Mouse (Mus musculus) heart, embryonic 13.5 days (tissue): ENCODE data around the gene Ednra. TPM values are rescaled to one million over a fixed set of nuclear protein-coding genes. Genes with fewer than 3 reads are reported as not detected.
"Not testable (repeated sequence)": the region's sequence is repeated elsewhere in the genome, so short reads cannot be mapped to it uniquely, and the experiment has no call there.

Experiments used
- ATAC-seq: fragments of 200-750 bp; cut with Nextera tagmentation; 2 replicates; pipeline ENCODE4 v1.8.0; 2017; ENCODE audit warnings: moderate TSS enrichment; ENCODE audit not compliant: insufficient number of reproducible peaks, low FRiP score, low TSS enrichment; ENCODE audit errors: extremely low read depth
- H3K27ac ChIP-seq: fragments of 300-500 bp; sonication (generic); replicated peaks from 2 replicates; pipeline ENCODE4 v1.5.1; 2015; ENCODE audit warnings: moderate library complexity, mild to moderate bottlenecking, inconsistent platforms
- H3K27me3 ChIP-seq: fragments of 300-500 bp; sonication (generic); replicated peaks from 2 replicates; pipeline ENCODE4 v1.6.1; 2015; ENCODE audit warnings: mild to moderate bottlenecking, inconsistent platforms
- H3K36me3 ChIP-seq: fragments of 300-500 bp; sonication (generic); 2 replicates; pipeline ENCODE4 v1.6.1; 2015; ENCODE audit warnings: mild to moderate bottlenecking, inconsistent platforms
- H3K4me1 ChIP-seq: fragments of 300-500 bp; sonication (generic); 2 replicates; pipeline ENCODE4 v1.6.1; 2015; ENCODE audit warnings: inconsistent platforms
- H3K4me2 ChIP-seq: fragments of 300-500 bp; sonication (generic); 2 replicates; pipeline ENCODE4 v1.6.1; 2015; ENCODE audit warnings: inconsistent platforms, mild to moderate bottlenecking, moderate library complexity
- H3K4me3 ChIP-seq: fragments of 300-500 bp; sonication (generic); 2 replicates; pipeline ENCODE4 v1.5.1; 2015; ENCODE audit warnings: moderate library complexity, mild to moderate bottlenecking, inconsistent platforms
- H3K9ac ChIP-seq: fragments of 300-500 bp; sonication (generic); 2 replicates; pipeline ENCODE4 v1.6.1; 2015; ENCODE audit warnings: inconsistent platforms, mild to moderate bottlenecking, moderate library complexity
- H3K9me3 ChIP-seq: fragments of 300-500 bp; sonication (generic); 2 replicates; pipeline ENCODE4 v1.6.1; 2016; ENCODE audit warnings: inconsistent platforms
- WGBS: fragments of 180-500 bp; shearing (Covaris S2); methylation state at CpG from one replicate; pipeline ENCODE4 v1.1.7; 2015; ENCODE audit warnings: mixed read lengths; 5-methylcytosine and 5-hydroxymethylcytosine counted together
- polyA plus RNA-seq: library from polyadenylated mRNA; unstranded; fragments of >200 nt; fragmentation: Nextera tagmentation; extraction: Ambion mirVana; gene quantifications from 2 replicates; pipeline ENCODE4 v1.2.1, GENCODE M21; 2015

Ednra gene
- polyA plus RNA-seq, 1 experiment from 2014 or later: 42.8 TPM

- no peak for ATAC-seq
- peak overlapping the region; percentile 45 for H3K9ac ChIP-seq
- H3K4me3 ChIP-seq: no peak overlapping the region
- WGBS: 21% methylated on average over 2 of the region's 2 CpGs
- H3K4me2 ChIP-seq: peak overlapping the region; percentile 39
- H3K9me3 ChIP-seq: no peaks in the 10 kb centered on the region
- peaks cover 91% of the 10 kb centered on the region for H3K4me1 ChIP-seq
- peak overlapping the region; percentile 77 for H3K27ac ChIP-seq
- no peaks in the 10 kb centered on the region for H3K27me3 ChIP-seq
- H3K36me3 ChIP-seq: peaks cover 29% of the 10 kb centered on the region
These were observed 7.2 kb downstream of the Ednra start for GRCm38 (mm10) chr8:77717036-77717435.

DNA sequence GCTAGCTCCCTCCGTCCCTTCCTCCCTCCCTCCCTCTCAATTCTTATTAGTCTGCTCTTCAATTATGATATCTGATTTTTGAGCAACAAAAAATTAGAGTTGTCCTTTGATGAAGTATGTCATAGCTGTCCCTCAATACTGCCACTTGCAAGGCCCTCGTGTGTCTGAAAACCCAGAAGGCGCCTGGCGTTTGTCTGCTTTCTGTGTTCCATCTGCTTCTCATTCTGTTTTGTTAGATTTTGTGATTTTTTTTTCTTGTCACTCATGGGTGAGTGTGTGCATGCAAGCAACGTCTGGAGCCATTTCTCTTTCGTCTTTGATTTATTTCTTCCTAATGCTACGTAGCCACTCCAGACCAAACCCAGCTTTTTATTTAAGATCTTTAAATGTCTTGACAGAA is 9.8 kb downstream of the Ednra start:
- WGBS: 70% methylated on average over 7 of the region's 7 CpGs
- H3K9me3 ChIP-seq: no peaks in the 10 kb centered on the region
- H3K4me3 ChIP-seq: no peak overlapping the region
- H3K36me3 ChIP-seq: peaks cover 20% of the 10 kb centered on the region
- no peak overlapping the region for H3K27ac ChIP-seq
- no peak overlapping the region for H3K4me2 ChIP-seq
- peaks cover 83% of the 10 kb centered on the region for H3K4me1 ChIP-seq
- ATAC-seq: no peak
- no peaks in the 10 kb centered on the region for H3K27me3 ChIP-seq
- H3K9ac ChIP-seq: no peak overlapping the region

DNA sequence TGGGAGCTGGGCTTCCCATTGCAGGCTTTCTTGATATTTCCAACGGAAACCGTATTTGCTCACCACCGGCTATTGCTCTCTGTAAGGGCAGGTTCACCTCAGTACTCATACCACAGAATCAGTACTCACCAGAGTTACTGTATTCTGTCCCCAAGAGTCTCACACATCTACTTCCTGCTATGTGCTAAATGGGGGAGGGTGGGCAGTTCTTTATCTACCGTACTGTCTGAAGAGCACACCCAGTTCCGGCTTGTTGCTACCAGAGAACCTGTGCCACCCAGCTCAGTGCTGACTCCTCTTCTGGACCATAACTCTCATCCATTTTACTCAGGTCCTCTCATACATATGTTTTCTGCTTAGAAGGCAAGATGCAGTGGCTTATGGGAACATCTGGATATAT is 10.6 kb downstream of the Ednra start:
- Histone ChIP-seq H3K36me3 (peaks cover 17% of the 10 kb centered on the region; the same call in 1 of the 2 replicates), H3K9me3 (no peaks in the 10 kb centered on the region), H3K4me3 (no peak overlapping the region), H3K4me2 (no peak overlapping the region), H3K9ac (peak overlapping the region; percentile 28; the same call in 1 of the 2 replicates), H3K27ac (no peak overlapping the region), H3K27me3 (no peaks in the 10 kb centered on the region), H3K4me1 (peaks cover 78% of the 10 kb centered on the region)
- 49% methylated on average over 5 of the region's 5 CpGs for WGBS
- no peak for ATAC-seq

DNA sequence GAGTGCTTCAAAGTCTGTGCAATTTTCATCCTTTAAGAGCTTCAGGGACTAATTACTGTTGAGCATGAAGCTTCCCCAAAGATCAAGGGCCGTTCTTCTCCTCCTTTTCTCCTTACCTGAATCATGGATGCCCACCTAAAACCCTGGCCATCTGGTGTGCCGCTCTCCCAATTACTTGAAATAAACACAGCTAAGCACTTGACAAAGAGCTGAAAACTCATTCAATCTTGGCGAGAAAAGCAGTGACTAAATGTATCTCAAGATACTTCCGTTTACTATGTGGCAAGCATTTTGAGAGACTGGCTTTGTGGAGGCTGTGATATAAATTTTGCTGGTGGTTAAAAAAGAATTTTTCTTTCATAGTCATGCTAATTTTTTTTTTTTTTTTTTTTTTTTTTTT is 19.5 kb downstream of the Ednra start:
- 82% methylated on average over 4 of the region's 4 CpGs for WGBS
- ATAC-seq: no peak
- H3K9me3 ChIP-seq: peaks cover 4% of the 10 kb centered on the region; the same call in 1 of the 2 replicates

DNA sequence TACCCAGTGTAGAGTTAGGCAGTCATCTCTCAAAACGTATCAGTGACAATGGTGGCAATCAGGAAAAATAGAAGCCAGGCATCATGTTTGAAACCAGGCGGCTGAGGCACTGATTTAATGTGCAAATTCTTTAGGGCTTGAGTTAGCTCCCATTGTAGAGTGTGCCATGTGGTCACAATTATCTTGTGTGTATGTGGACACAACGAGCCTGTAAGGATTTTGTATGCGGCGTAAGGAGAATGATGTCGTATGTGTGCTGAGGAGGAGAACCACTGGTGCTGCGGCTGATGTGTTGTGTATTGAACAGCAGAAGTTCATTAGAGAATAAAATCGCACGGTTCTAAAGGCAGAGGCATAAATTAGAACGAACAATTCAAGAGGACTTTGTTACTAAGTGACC is 26.2 kb downstream of the Ednra start:
- Histone ChIP-seq H3K9ac (no peak overlapping the region), H3K4me2 (no peak overlapping the region), H3K4me3 (no peak overlapping the region), H3K27ac (0 out of 2 replicates have a peak overlapping the region, but pooled peaks have one; percentile 15), H3K9me3 (no peaks in the 10 kb centered on the region), H3K4me1 (peaks cover 25% of the 10 kb centered on the region), H3K27me3 (no peaks in the 10 kb centered on the region), H3K36me3 (no peaks in the 10 kb centered on the region; the same call in 1 of the 2 replicates)
- 73% methylated on average over 10 of the region's 10 CpGs for WGBS
- ATAC-seq: no peak

More for the DNA sequence above, 19.5 kb downstream of the Ednra start:
- H3K27me3 ChIP-seq: no peaks in the 10 kb centered on the region
- H3K4me2 ChIP-seq: no peak overlapping the region
- H3K9ac ChIP-seq: no peak overlapping the region
- no peak overlapping the region for H3K27ac ChIP-seq
- no peak overlapping the region for H3K4me3 ChIP-seq
- H3K4me1 ChIP-seq: peaks cover 34% of the 10 kb centered on the region
- peaks cover 12% of the 10 kb centered on the region for H3K36me3 ChIP-seq

- H3K9ac ChIP-seq: no peak overlapping the region
- H3K27ac ChIP-seq: no peak overlapping the region
- no peaks in the 10 kb centered on the region for H3K27me3 ChIP-seq
- H3K36me3 ChIP-seq: no peaks in the 10 kb centered on the region; the same call in 1 of the 2 replicates
- no peak for ATAC-seq
- H3K4me3 ChIP-seq: no peak overlapping the region
- WGBS: 78% methylated on average over 4 of the region's 4 CpGs
- H3K4me2 ChIP-seq: no peak overlapping the region
- H3K9me3 ChIP-seq: no peaks in the 10 kb centered on the region
- H3K4me1 ChIP-seq: peaks cover 28% of the 10 kb centered on the region
These were observed 28.1 kb downstream of the Ednra start for GRCm38 (mm10) chr8:77696182-77696581.

- peaks cover 3% of the 10 kb centered on the region; the same call in 1 of the 2 replicates for H3K36me3 ChIP-seq
- no peak overlapping the region for H3K9ac ChIP-seq
- WGBS: 47% methylated on average over 5 of the region's 5 CpGs
- H3K27me3 ChIP-seq: no peaks in the 10 kb centered on the region
- no peak overlapping the region for H3K4me3 ChIP-seq
- no peak overlapping the region for H3K4me2 ChIP-seq
- no peak for ATAC-seq
- no peaks in the 10 kb centered on the region for H3K9me3 ChIP-seq
- H3K27ac ChIP-seq: peak overlapping the region; percentile 51
- peaks cover 28% of the 10 kb centered on the region for H3K4me1 ChIP-seq
These were observed 28.7 kb downstream of the Ednra start for GRCm38 (mm10) chr8:77695486-77696058.

GRCm38 (mm10) chr8:77695070-77695469 is 29.2 kb downstream of the Ednra start:
- Histone ChIP-seq H3K4me1 (peaks cover 28% of the 10 kb centered on the region), H3K9me3 (no peaks in the 10 kb centered on the region), H3K9ac (no peak overlapping the region), H3K4me3 (no peak overlapping the region), H3K4me2 (no peak overlapping the region), H3K27ac (no peak overlapping the region), H3K36me3 (peaks cover 3% of the 10 kb centered on the region; the same call in 1 of the 2 replicates), H3K27me3 (no peaks in the 10 kb centered on the region)
- 69% methylated on average over 3 of the region's 3 CpGs for WGBS
- ATAC-seq: no peak

DNA sequence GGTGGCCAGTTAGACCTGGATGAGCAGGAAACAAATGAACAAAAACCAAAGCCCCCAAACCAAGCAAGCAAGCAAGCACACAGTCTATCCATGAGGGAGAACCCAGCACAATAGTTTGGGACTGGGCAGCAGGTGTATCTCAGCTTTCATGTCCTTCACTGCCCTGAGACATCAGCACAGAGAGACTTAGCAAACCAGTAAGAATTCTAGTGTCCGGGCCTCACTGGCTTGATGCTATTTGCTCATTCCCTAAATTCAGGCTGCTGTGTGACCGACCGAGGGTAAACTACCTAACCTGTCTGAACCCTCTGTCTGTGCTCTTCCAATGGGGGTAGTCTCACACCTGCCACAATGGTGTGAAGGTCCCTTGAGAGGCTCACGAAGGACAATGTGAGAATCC is 29.7 kb downstream of the Ednra start:
- no peaks in the 10 kb centered on the region for H3K9me3 ChIP-seq
- 78% methylated on average over 4 of the region's 4 CpGs for WGBS
- no peak overlapping the region for H3K4me2 ChIP-seq
- no peak overlapping the region for H3K27ac ChIP-seq
- H3K4me3 ChIP-seq: no peak overlapping the region
- H3K27me3 ChIP-seq: no peaks in the 10 kb centered on the region
- ATAC-seq: no peak
- peaks cover 3% of the 10 kb centered on the region; the same call in 1 of the 2 replicates for H3K36me3 ChIP-seq
- peaks cover 33% of the 10 kb centered on the region for H3K4me1 ChIP-seq
- H3K9ac ChIP-seq: no peak overlapping the region

- Histone ChIP-seq H3K4me1 (peaks cover 20% of the 10 kb centered on the region), H3K36me3 (peaks cover 34% of the 10 kb centered on the region)
- WGBS: 32% methylated on average over 7 of the region's 7 CpGs
- not testable (repeated sequence) for H3K4me2 ChIP-seq, H3K27me3 ChIP-seq, ATAC-seq, H3K9ac ChIP-seq, H3K4me3 ChIP-seq, H3K9me3 ChIP-seq, H3K27ac ChIP-seq
These were observed 34.7 kb downstream of the Ednra start for GRCm38 (mm10) chr8:77689421-77690059.

- 67% methylated on average over 5 of the region's 5 CpGs for WGBS
- no peak overlapping the region for H3K9ac ChIP-seq
- H3K27me3 ChIP-seq: no peaks in the 10 kb centered on the region
- H3K4me3 ChIP-seq: no peak overlapping the region
- ATAC-seq: no peak
- no peaks in the 10 kb centered on the region for H3K9me3 ChIP-seq
- H3K27ac ChIP-seq: no peak overlapping the region
- H3K4me1 ChIP-seq: peaks cover 25% of the 10 kb centered on the region
- no peak overlapping the region for H3K4me2 ChIP-seq
- peaks cover 34% of the 10 kb centered on the region for H3K36me3 ChIP-seq
These were observed 35.3 kb downstream of the Ednra start for GRCm38 (mm10) chr8:77688978-77689377.

DNA sequence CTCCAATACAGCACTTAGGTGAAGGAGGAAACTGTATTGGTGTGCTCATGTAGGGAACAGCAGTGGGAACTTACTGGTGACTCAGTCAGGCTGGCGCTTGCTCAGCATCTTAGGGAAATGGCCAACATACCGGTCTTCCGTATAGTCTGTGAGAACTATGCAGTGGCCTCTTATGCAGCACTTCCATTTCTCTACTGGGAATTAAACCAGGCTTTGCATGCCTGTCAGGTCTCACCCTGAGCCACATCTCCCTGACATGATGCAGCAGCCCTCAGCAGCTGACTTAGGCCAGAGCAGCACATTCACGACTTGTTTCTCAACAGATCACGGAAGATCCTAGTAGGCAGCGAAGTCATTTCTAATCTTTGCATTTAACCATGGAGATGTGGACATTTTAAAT is 39.9 kb downstream of the Ednra start:
- no peaks in the 10 kb centered on the region for H3K9me3 ChIP-seq
- H3K4me2 ChIP-seq: no peak overlapping the region
- H3K27me3 ChIP-seq: no peaks in the 10 kb centered on the region
- peaks cover 48% of the 10 kb centered on the region for H3K4me1 ChIP-seq
- no peak for ATAC-seq
- no peak overlapping the region for H3K9ac ChIP-seq
- H3K4me3 ChIP-seq: no peak overlapping the region
- 52% methylated on average over 6 of the region's 6 CpGs for WGBS
- H3K36me3 ChIP-seq: peaks cover 34% of the 10 kb centered on the region
- peak overlapping the region; percentile 61 for H3K27ac ChIP-seq
